Mouse (Mus musculus) brain, embryonic 14.5 days (tissue): ENCODE data around the gene Dpp3.

ENCODE experiments used
- CTCF ChIP-seq: fragments of 200-500 bp; IDR thresholded peaks from 2 replicates; pipeline ENCODE4 v1.5.1; 2012; ENCODE audit warnings: inconsistent platforms, mild to moderate bottlenecking, moderate library complexity, borderline replicate concordance; ENCODE audit not compliant: insufficient read depth, insufficient read length; ENCODE audit errors: extremely low read depth
- POLR2A ChIP-seq: fragments of 200-500 bp; IDR thresholded peaks from 2 replicates; pipeline ENCODE4 v1.6.1; 2012; ENCODE audit warnings: mild to moderate bottlenecking, inconsistent platforms, borderline replicate concordance; ENCODE audit not compliant: poor library complexity, insufficient read depth, insufficient read length, severe bottlenecking; ENCODE audit errors: extremely low read depth

DNA sequence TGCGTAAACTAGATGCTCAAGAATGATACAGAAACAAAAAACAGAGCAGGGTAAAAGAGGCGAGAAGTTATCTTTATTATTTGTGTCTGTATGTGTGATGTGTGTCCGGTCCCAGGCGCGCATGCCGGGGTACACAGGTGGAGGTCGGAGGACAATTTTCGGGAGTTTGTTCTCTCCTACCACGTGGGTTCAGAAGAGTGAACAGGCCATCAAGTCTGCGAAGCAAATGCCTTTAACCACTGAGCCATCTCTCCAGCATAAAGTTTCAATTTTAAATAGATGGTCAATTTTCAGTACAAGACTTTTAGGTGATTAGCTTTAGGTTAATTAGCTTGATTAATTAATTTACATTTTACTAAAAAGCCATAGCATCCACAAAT, 48.8 kb downstream of the Dpp3 start:
- TF ChIP-seq CTCF (no peak), POLR2A (no peak)
